Mouse (Mus musculus): ENCODE data around the gene Hectd1. TPM values are rescaled to one million over a fixed set of nuclear protein-coding genes. Genes with fewer than 3 reads are reported as not detected.

The Hectd1 gene
- polyA plus RNA-seq, 1 experiment from 2014 or later, result 24.7 TPM

GRCm38 (mm10) chr12:51865790-51866179 is 36.4 kb upstream of the Hectd1 start:
- TF ChIP-seq EP300 (optimal IDR thresholded peaks at IDR 0.05), result no peak
- no peak for TF ChIP-seq CTCF (IDR thresholded peaks at IDR 0.05; ENCODE audit: low read depth)
- peak; percentile 96 for ATAC-seq (ENCODE audit: low FRiP score, low TSS enrichment)
- 34% methylated on average over 4 of the region's 4 CpGs for WGBS
- peak; percentile 75 for DNase-seq (ENCODE audit: low spot score)
- no peaks in the 10 kb centered on the region for H3K27me3 ChIP-seq (ENCODE audit: control insufficient read depth, insufficient read depth, low read length)
- peak overlapping the region; percentile 88 for H3K27ac ChIP-seq (replicated peaks)
- 0 out of 2 replicates have a peak, but pooled peaks cover 2% of the 10 kb centered on the region for H3K4me1 ChIP-seq (replicated peaks; ENCODE audit: control insufficient read depth, insufficient read depth)
- H3K9ac ChIP-seq (ENCODE audit: low read length), result no peak overlapping the region
- H3K4me3 ChIP-seq (ENCODE audit: low read depth, low read length), result no peak overlapping the region
- H3K9me3 ChIP-seq (ENCODE audit: control insufficient read depth, low read length), result no peaks in the 10 kb centered on the region
- H3K36me3 ChIP-seq (ENCODE audit: control insufficient read depth, insufficient read depth, low read length), result no peaks in the 10 kb centered on the region
- H3K4me2 ChIP-seq (replicated peaks; ENCODE audit: low read depth), result no peak overlapping the region

- H3K4me2 ChIP-seq (replicated peaks; ENCODE audit: low read depth), result no peak overlapping the region
- ATAC-seq (ENCODE audit: low FRiP score, low TSS enrichment) (peak; percentile 17), DNase-seq (ENCODE audit: low spot score) (no peak)
- no peak for TF ChIP-seq CTCF (IDR thresholded peaks at IDR 0.05; ENCODE audit: low read depth)
- TF ChIP-seq EP300 (optimal IDR thresholded peaks at IDR 0.05), result no peak
- 0 out of 2 replicates have a peak, but pooled peaks cover 2% of the 10 kb centered on the region for H3K4me1 ChIP-seq (replicated peaks; ENCODE audit: control insufficient read depth, insufficient read depth)
- WGBS, result 39% methylated on average over 9 of the region's 9 CpGs
- no peaks in the 10 kb centered on the region for H3K9me3 ChIP-seq (ENCODE audit: control insufficient read depth, low read length)
- H3K9ac ChIP-seq (ENCODE audit: low read length), result no peak overlapping the region
- no peaks in the 10 kb centered on the region for H3K27me3 ChIP-seq (ENCODE audit: control insufficient read depth, insufficient read depth, low read length)
- no peaks in the 10 kb centered on the region for H3K36me3 ChIP-seq (ENCODE audit: control insufficient read depth, insufficient read depth, low read length)
- no peak overlapping the region for H3K4me3 ChIP-seq (ENCODE audit: low read depth, low read length)
- peak overlapping the region; percentile 88 for H3K27ac ChIP-seq (replicated peaks)
Measured at GRCm38 (mm10) chr12:51865061-51865789, 35.9 kb upstream of the Hectd1 start.

- Histone ChIP-seq H3K4me3 (ENCODE audit: low read depth, low read length) (no peak overlapping the region), H3K27ac (replicated peaks) (peak overlapping the region; percentile 67), H3K36me3 (ENCODE audit: control insufficient read depth, insufficient read depth, low read length) (no peaks in the 10 kb centered on the region), H3K9me3 (ENCODE audit: control insufficient read depth, low read length) (no peaks in the 10 kb centered on the region), H3K4me2 (replicated peaks; ENCODE audit: low read depth) (peak overlapping the region; percentile 5; the same call in 1 of the 2 replicates), H3K27me3 (ENCODE audit: control insufficient read depth, insufficient read depth, low read length) (no peaks in the 10 kb centered on the region), H3K9ac (ENCODE audit: low read length) (no peak overlapping the region), H3K4me1 (replicated peaks; ENCODE audit: control insufficient read depth, insufficient read depth) (0 out of 2 replicates have a peak, but pooled peaks cover 2% of the 10 kb centered on the region)
- 68% methylated on average over 14 of the region's 14 CpGs for WGBS
- DNase-seq (ENCODE audit: low spot score) (peak; percentile 39), ATAC-seq (ENCODE audit: low FRiP score, low TSS enrichment) (peak; percentile 22; the same call in 1 of the 2 replicates)
- TF ChIP-seq EP300 (optimal IDR thresholded peaks at IDR 0.05) (no peak), CTCF (IDR thresholded peaks at IDR 0.05; ENCODE audit: low read depth) (no peak)
Measured at GRCm38 (mm10) chr12:51863116-51864002, 34.0 kb upstream of the Hectd1 start.

GRCm38 (mm10) chr12:51858134-51859028 is 29.0 kb upstream of the Hectd1 start:
- H3K4me2 ChIP-seq (replicated peaks; ENCODE audit: low read depth), result no peak overlapping the region
- H3K27ac ChIP-seq (replicated peaks), result no peak overlapping the region
- H3K9me3 ChIP-seq (ENCODE audit: control insufficient read depth, low read length), result no peaks in the 10 kb centered on the region
- no peak for ATAC-seq (ENCODE audit: low FRiP score, low TSS enrichment)
- no peaks in the 10 kb centered on the region for H3K27me3 ChIP-seq (ENCODE audit: control insufficient read depth, insufficient read depth, low read length)
- WGBS, result 77% methylated on average over 13 of the region's 13 CpGs
- no peaks in the 10 kb centered on the region for H3K36me3 ChIP-seq (ENCODE audit: control insufficient read depth, insufficient read depth, low read length)
- H3K4me3 ChIP-seq (ENCODE audit: low read depth, low read length), result no peak overlapping the region
- TF ChIP-seq EP300 (optimal IDR thresholded peaks at IDR 0.05), result no peak
- TF ChIP-seq CTCF (IDR thresholded peaks at IDR 0.05; ENCODE audit: low read depth), result no peak
- DNase-seq (ENCODE audit: low spot score), result no peak
- H3K9ac ChIP-seq (ENCODE audit: low read length), result no peak overlapping the region
- H3K4me1 ChIP-seq (replicated peaks; ENCODE audit: control insufficient read depth, insufficient read depth), result no peaks in the 10 kb centered on the region

GRCm38 (mm10) chr12:51856768-51857295 is 27.5 kb upstream of the Hectd1 start:
- ATAC-seq (ENCODE audit: low FRiP score, low TSS enrichment) (no peak), DNase-seq (ENCODE audit: low spot score) (no peak)
- no peak overlapping the region for H3K4me2 ChIP-seq (replicated peaks; ENCODE audit: low read depth)
- 84% methylated on average over 8 of the region's 8 CpGs for WGBS
- H3K9me3 ChIP-seq (ENCODE audit: control insufficient read depth, low read length), result no peaks in the 10 kb centered on the region
- H3K4me1 ChIP-seq (replicated peaks; ENCODE audit: control insufficient read depth, insufficient read depth), result no peaks in the 10 kb centered on the region
- H3K27me3 ChIP-seq (ENCODE audit: control insufficient read depth, insufficient read depth, low read length), result no peaks in the 10 kb centered on the region
- no peak overlapping the region for H3K4me3 ChIP-seq (ENCODE audit: low read depth, low read length)
- H3K9ac ChIP-seq (ENCODE audit: low read length), result no peak overlapping the region
- H3K36me3 ChIP-seq (ENCODE audit: control insufficient read depth, insufficient read depth, low read length), result no peaks in the 10 kb centered on the region
- H3K27ac ChIP-seq (replicated peaks), result no peak overlapping the region
- no peak for TF ChIP-seq CTCF (IDR thresholded peaks at IDR 0.05; ENCODE audit: low read depth)
- TF ChIP-seq EP300 (optimal IDR thresholded peaks at IDR 0.05), result no peak
